Mouse (Mus musculus): ENCODE data around the gene Rbfox2.
A peak's percentile ranks its signal among the peaks of the same experiment; 100 is the strongest.

Gene Rbfox2

GRCm38 (mm10) chr15:77225858-77226257 lies 80.9 kb downstream of the Rbfox2 start:
- no peak for DNase-seq

- peak; percentile 60 to 69 for DNase-seq
Observed at GRCm38 (mm10) chr15:77225274-77225673, 81.5 kb downstream of the Rbfox2 start.

- no peak for DNase-seq
Observed at GRCm38 (mm10) chr15:77220833-77221232, 86.0 kb downstream of the Rbfox2 start.

- peak; percentile 41 to 57 for DNase-seq
Observed at GRCm38 (mm10) chr15:77220137-77220536, 86.7 kb downstream of the Rbfox2 start.

- DNase-seq: no peak
Observed at GRCm38 (mm10) chr15:77219571-77219970, 87.2 kb downstream of the Rbfox2 start.

- DNase-seq: no peak
Observed at GRCm38 (mm10) chr15:77218007-77218406, 88.8 kb downstream of the Rbfox2 start.

- DNase-seq: no peak
Observed at GRCm38 (mm10) chr15:77217523-77217922, 89.3 kb downstream of the Rbfox2 start.

GRCm38 (mm10) chr15:77216704-77217103 lies 90.1 kb downstream of the Rbfox2 start:
- no peak for DNase-seq

GRCm38 (mm10) chr15:77215178-77215800 lies 91.5 kb downstream of the Rbfox2 start:
- DNase-seq: no peak

GRCm38 (mm10) chr15:77214410-77215107 lies 92.2 kb downstream of the Rbfox2 start:
- DNase-seq: no peak

- no peak for DNase-seq
Observed at GRCm38 (mm10) chr15:77213829-77214228, 93.0 kb downstream of the Rbfox2 start.

- no peak for DNase-seq
Observed at GRCm38 (mm10) chr15:77212818-77213217, 94.0 kb downstream of the Rbfox2 start.

- DNase-seq: no peak
Observed at GRCm38 (mm10) chr15:77212217-77212757, 94.5 kb downstream of the Rbfox2 start.

- DNase-seq: no peak
Observed at GRCm38 (mm10) chr15:77206996-77207395, 99.8 kb downstream of the Rbfox2 start.

- peak; percentile 64 to 68 for DNase-seq
Observed at GRCm38 (mm10) chr15:77204951-77205350, 101.9 kb downstream of the Rbfox2 start.

- peak; percentile 55 to 62 for DNase-seq
Observed at GRCm38 (mm10) chr15:77203255-77203981, 103.4 kb downstream of the Rbfox2 start.

GRCm38 (mm10) chr15:77202881-77203254 lies 103.9 kb downstream of the Rbfox2 start:
- no peak for DNase-seq

GRCm38 (mm10) chr15:77202223-77202622 lies 104.6 kb downstream of the Rbfox2 start:
- DNase-seq: no peak

- peak; percentile 51 to 56 for DNase-seq
Observed at GRCm38 (mm10) chr15:77196827-77197226, 110.0 kb downstream of the Rbfox2 start.

- no peak for DNase-seq
Observed at GRCm38 (mm10) chr15:77196001-77196400, 110.8 kb downstream of the Rbfox2 start.

- peak; percentile 22 to 33 for DNase-seq
Observed at GRCm38 (mm10) chr15:77192154-77192935, 114.5 kb downstream of the Rbfox2 start.

GRCm38 (mm10) chr15:77186096-77186495 lies 120.7 kb downstream of the Rbfox2 start:
- DNase-seq: no peak

- no peak for DNase-seq
Observed at GRCm38 (mm10) chr15:77185614-77186013, 121.2 kb downstream of the Rbfox2 start.
